Mouse (Mus musculus) thymus, adult 2 months (tissue): ENCODE data around the gene Tmem198b.

Source experiments
- CTCF ChIP-seq: fragments of 200-500 bp; IDR thresholded peaks from 2 replicates; pipeline ENCODE4 v1.5.1; 2012; ENCODE audit warnings: mild to moderate bottlenecking, control low read depth, low read length, moderate library complexity, borderline replicate concordance; ENCODE audit not compliant: control insufficient read depth, poor library complexity, insufficient read depth; ENCODE audit errors: extremely low read depth
- POLR2A ChIP-seq: fragments of 200-500 bp; IDR thresholded peaks from 2 replicates; pipeline ENCODE4 v1.6.1; 2012; ENCODE audit warnings: mild to moderate bottlenecking, low read length, control low read depth, moderate library complexity; ENCODE audit not compliant: control insufficient read depth, poor library complexity, insufficient read depth; ENCODE audit errors: extremely low read depth

- TF ChIP-seq CTCF (no peak), POLR2A (no peak)
These were observed 9.8 kb downstream of the Tmem198b start for GRCm38 (mm10) chr10:128794391-128794790.
